Mouse (Mus musculus): Measurements from ENCODE around the gene Slc22a8.

Gene Slc22a8

DNA sequence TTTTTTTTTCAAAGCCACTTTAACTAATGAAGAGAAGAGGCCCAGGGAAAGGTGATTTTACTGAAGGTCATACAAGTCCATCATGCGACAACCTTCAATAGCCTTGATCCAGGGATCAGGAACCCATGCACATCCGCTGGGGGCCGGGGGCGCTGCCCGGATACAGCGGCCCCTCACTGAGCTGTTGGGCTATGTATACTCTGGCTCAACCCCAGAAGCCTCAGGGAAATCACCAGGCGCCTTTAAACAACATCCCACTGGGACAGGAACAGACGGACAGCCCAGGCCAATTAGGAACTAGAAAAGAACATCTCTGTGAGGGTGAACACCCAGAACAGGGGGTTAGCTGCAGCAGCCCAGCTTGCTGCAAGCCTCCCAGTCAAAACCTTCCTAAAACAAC, at the start of gene Slc22a8:
Gene Slc22a8 (plus strand): TSS at position 301 of the 400 bp plus-strand sequence.
- CTCF ChIA-PET: interaction anchor here in 2 of 4 experiments (1.0 kb wide), 2 partner anchors 13 to 69 kb away, joined by 3 read pairs; no protein-coding TSS in a partner anchor
- POLR2A ChIA-PET: interaction anchor here in 2 of 4 experiments (0.7 to 1.2 kb wide), 2 partner anchors 30 to 132 kb away, joined by 3 read pairs; partner anchors contain the start of gene Slc3a2 (in 1 of the 2)

DNA sequence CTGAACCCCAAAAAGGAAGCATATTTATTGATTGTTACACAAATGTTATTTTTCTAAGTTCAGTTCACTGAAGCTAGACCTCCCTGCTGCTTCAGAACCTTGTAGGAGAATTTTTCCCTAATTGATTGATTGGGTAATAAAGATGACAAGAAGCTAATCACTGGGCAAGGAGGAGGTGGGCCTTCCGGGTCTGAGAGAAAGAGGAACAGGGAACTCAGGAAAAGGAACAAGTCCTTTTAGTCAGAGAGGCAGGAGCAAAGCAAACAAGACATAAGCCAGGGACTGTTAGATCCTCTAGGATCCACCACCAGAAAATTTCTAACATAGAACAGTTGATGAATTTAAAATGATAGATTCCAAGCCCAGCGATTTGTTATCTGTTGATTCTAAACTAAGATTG, 32.2 kb upstream of the Slc22a8 start:
- POLR2A ChIA-PET: no interaction called here
- CTCF ChIA-PET: interaction anchor here in 2 of 4 experiments (0.5 to 0.7 kb wide), 3 partner anchors 52 to 924 kb away, joined by 3 read pairs; no protein-coding TSS in a partner anchor

DNA sequence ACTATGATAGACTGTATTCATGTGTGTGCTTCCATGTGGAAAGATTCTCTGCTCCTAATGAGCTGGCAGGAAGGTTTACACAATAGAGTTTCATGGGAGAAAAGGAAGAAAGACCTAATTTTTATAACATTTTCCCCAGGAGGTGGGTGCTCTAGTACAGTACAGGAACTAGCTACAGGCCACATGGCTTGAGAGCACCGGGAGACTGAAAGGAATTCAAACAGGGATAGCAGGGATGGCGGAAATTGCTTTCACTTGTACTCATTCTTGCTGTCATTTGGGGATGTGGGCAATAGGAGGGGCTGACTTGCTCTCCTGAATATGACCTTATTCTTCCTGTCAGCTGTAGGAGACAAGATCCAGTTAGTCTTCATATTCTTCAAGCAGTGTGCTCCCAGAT, 27.0 kb upstream of the Slc22a8 start:
- POLR2A ChIA-PET: interaction anchor here in 1 of 4 experiments (0.6 to 1.1 kb wide), 2 partner anchors 149 to 307 kb away, joined by 3 read pairs; no protein-coding TSS in a partner anchor
- CTCF ChIA-PET: interaction anchor here in 3 of 4 experiments (0.6 to 1.5 kb wide), 2 partner anchors 119 kb away, joined by 3 to 10 read pairs (median 4); no protein-coding TSS in a partner anchor

DNA sequence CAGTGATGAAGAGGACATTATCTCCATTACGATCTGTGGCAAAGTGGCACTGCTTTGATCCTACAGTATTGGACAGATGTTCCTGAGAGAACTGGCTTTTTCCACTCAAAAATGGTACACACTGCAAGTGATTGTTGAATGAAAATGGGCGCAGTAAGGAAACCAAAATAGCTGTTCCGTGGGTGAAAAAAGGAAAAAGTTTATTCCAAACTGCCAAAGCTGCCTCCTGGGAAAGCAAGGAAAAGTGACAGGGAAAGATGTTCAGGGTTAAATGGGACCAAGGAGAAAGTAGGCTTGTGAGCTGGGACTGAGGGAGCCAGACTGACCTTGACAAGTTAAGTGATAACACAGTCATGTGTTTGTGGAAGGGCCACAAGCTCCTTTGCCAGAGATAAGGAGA, 26.6 kb upstream of the Slc22a8 start:
- ChIA-PET CTCF (interaction anchor here in 3 of 4 experiments (0.6 to 1.5 kb wide), 3 partner anchors 14 to 119 kb away, joined by 3 to 10 read pairs (median 4); no protein-coding TSS in a partner anchor), POLR2A (interaction anchor here in 1 of 4 experiments (0.6 to 1.1 kb wide), 2 partner anchors 149 to 306 kb away, joined by 3 read pairs; no protein-coding TSS in a partner anchor)

GRCm38 (mm10) chr19:8565262-8565661, 25.8 kb upstream of the Slc22a8 start:
- ChIA-PET POLR2A (interaction anchor here in 1 of 4 experiments (1.7 kb wide), 1 partner anchor 139 kb away, joined by 7 read pairs; no protein-coding TSS in a partner anchor), CTCF (interaction anchor here in 2 of 4 experiments (1.1 to 1.5 kb wide), 2 partner anchors 13 to 118 kb away, joined by 3 to 4 read pairs; no protein-coding TSS in a partner anchor)

- CTCF ChIA-PET: interaction anchor here in 3 of 4 experiments (0.5 to 1.8 kb wide), 3 partner anchors 12 to 147 kb away, joined by 3 to 6 read pairs (median 3); no protein-coding TSS in a partner anchor
- POLR2A ChIA-PET: interaction anchor here in 3 of 4 experiments (0.6 to 1.7 kb wide), 4 partner anchors 10 to 157 kb away, joined by 3 to 7 read pairs (median 6); partner anchors contain the start of gene Slc3a2 (in 1 of the 3)
Measured at GRCm38 (mm10) chr19:8565985-8566384, 25.1 kb upstream of the Slc22a8 start.

GRCm38 (mm10) chr19:8567104-8567880, 23.8 kb upstream of the Slc22a8 start:
- CTCF ChIA-PET: interaction anchor here (0.7 to 1.8 kb wide), 14 partner anchors 11 to 971 kb away, joined by 3 to 17 read pairs (median 3); partner anchors contain the start of genes Chrm1 (in 1 of the 4) and Gng3 (in 1 of the 4)
- POLR2A ChIA-PET: interaction anchor here in 3 of 4 experiments (0.7 to 1.6 kb wide), 7 partner anchors 54 to 151 kb away, joined by 3 to 7 read pairs (median 4); no protein-coding TSS in a partner anchor

- ChIA-PET CTCF (interaction anchor here (0.6 to 2.6 kb wide), 16 partner anchors 9 to 599 kb away, joined by 3 to 21 read pairs (median 4); no protein-coding TSS in a partner anchor), POLR2A (interaction anchor here in 3 of 4 experiments (0.6 to 1.7 kb wide), 10 partner anchors 47 to 372 kb away, joined by 3 to 14 read pairs (median 3); partner anchors contain the start of gene Ubxn1 (in 1 of the 3))
Measured at GRCm38 (mm10) chr19:8569453-8569863, 21.6 kb upstream of the Slc22a8 start.

- CTCF ChIA-PET: interaction anchor here in 3 of 4 experiments (0.5 to 2.6 kb wide), 6 partner anchors 8 to 113 kb away, joined by 3 to 21 read pairs (median 12); no protein-coding TSS in a partner anchor
- POLR2A ChIA-PET: interaction anchor here in 2 of 4 experiments (0.6 to 1.7 kb wide), 4 partner anchors 132 to 153 kb away, joined by 3 to 4 read pairs (median 4); partner anchors contain the start of gene Slc3a2 (in 1 of the 2)
Measured at GRCm38 (mm10) chr19:8570341-8571040, 20.6 kb upstream of the Slc22a8 start.

GRCm38 (mm10) chr19:8571746-8572145, 19.3 kb upstream of the Slc22a8 start:
- POLR2A ChIA-PET: interaction anchor here in 1 of 4 experiments (0.6 kb wide), 1 partner anchor 473 kb away, joined by 5 read pairs; no protein-coding TSS in a partner anchor
- CTCF ChIA-PET: interaction anchor here in 2 of 4 experiments (0.7 to 1.6 kb wide), 2 partner anchors 111 to 189 kb away, joined by 4 to 7 read pairs; no protein-coding TSS in a partner anchor

DNA sequence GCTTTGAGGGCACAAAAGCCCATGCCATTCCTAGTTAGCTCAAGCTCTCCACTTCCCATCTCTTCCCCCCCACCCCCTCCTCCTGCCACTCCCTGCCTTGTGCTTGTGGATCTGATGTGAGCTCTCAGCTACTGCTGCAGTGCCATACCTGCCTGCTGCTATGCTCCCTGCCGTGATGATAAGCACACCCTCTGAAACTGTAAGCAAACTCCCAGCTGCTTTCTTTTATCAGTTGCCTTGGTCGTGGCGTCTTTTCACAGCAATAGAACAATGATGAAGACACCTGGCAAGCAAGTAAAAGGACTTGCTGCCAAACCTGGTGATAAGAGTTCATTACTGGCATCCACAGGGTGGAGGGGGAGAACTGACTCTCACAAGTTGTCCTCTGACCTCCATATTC, 18.6 kb upstream of the Slc22a8 start:
- ChIA-PET POLR2A (interaction anchor here in 1 of 4 experiments (0.6 to 2.6 kb wide), 3 partner anchors 106 to 474 kb away, joined by 5 to 8 read pairs (median 6); partner anchors contain the start of gene Slc3a2), CTCF (interaction anchor here in 2 of 4 experiments (0.7 to 1.6 kb wide), 4 partner anchors 17 to 111 kb away, joined by 3 to 7 read pairs (median 5); no protein-coding TSS in a partner anchor)

DNA sequence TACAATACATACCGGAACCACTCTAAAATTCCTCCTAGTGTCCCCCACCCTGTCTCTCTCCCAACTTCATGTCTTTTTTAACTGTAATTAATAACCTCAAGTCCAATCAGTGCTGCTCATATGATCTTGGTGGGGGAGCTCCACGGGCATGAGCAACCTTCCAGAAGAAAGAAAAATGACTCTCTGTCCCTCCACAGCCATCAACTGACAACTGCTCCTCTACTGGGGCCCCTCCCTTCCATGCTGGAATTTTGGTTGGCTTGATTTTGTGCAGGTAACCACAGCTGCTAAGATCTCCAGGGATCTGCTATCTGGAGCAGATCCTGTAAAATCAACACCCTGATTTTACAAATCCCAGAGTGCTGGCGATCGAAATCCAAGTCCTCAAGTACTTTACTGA, 13.6 kb upstream of the Slc22a8 start:
- ChIA-PET CTCF (interaction anchor here in 3 of 4 experiments (0.6 to 4.7 kb wide), 7 partner anchors 79 to 141 kb away, joined by 3 to 78 read pairs (median 14); partner anchors contain the start of gene Chrm1 (in 1 of the 3)), POLR2A (interaction anchor here in 2 of 4 experiments (0.5 to 3.0 kb wide), 4 partner anchors 136 to 146 kb away, joined by 4 to 18 read pairs (median 4); partner anchors contain the start of gene Slc3a2 (in 2 of the 2))

DNA sequence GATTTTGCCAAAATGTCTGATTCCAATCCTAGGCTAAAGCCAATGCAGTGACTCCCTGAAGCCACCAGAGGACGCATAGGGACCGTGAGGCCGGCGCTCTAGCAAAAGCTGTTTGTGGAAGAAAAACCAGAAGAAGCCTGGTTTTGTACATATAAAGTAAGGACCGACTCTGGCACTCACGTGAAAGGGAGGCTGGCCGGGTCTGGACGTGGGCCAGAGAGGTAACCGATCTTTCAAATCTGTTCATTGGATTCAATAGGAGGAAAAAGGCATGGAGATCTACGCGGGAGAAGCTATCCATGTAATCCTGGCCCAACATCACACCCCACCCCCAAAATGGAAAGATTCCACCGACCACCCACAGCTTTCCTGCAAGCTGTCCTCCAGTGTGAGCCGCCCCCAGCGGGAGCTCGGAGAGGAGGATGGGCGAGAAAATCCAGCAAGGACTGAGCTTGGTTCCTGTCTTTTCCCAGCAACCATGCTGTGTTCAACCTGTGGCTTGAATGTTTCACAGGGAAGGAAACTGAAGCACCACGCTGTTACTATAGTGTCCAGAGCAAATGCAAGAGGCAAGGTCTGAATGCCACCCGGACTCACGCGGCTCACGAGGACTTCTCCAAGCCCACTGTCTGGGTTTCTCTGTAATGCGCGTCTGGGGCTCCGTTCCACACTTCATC, 12.6 kb upstream of the Slc22a8 start:
- POLR2A ChIA-PET: interaction anchor here in 3 of 4 experiments (0.5 to 3.0 kb wide), 23 partner anchors 12 to 344 kb away, joined by 3 to 18 read pairs (median 4); partner anchors contain the start of genes Slc3a2 (in 3 of the 3) and Ttc9c (in 1 of the 3)
- CTCF ChIA-PET: interaction anchor here (0.6 to 4.7 kb wide), 49 partner anchors 9 to 961 kb away, joined by 3 to 78 read pairs (median 4); partner anchors contain the start of genes Chrm1 (in 1 of the 4) and Slc22a8 (in 1 of the 4)

GRCm38 (mm10) chr19:8578970-8579342, 12.1 kb upstream of the Slc22a8 start:
- ChIA-PET POLR2A (interaction anchor here (0.6 to 3.0 kb wide), 19 partner anchors 61 to 144 kb away, joined by 3 to 18 read pairs (median 4); partner anchors contain the start of gene Slc3a2 (in 3 of the 4)), CTCF (interaction anchor here (0.7 to 4.7 kb wide), 34 partner anchors 9 to 139 kb away, joined by 3 to 78 read pairs (median 4); partner anchors contain the start of gene Chrm1 (in 1 of the 4))

GRCm38 (mm10) chr19:8585298-8585697, 5.8 kb upstream of the Slc22a8 start:
- ChIA-PET CTCF (interaction anchor here in 1 of 4 experiments (0.7 kb wide), 1 partner anchor 19 kb away, joined by 3 read pairs; no protein-coding TSS in a partner anchor), POLR2A (interaction anchor here in 1 of 4 experiments (0.7 to 1.0 kb wide), 3 partner anchors 25 to 93 kb away, joined by 3 to 4 read pairs (median 3); no protein-coding TSS in a partner anchor)

DNA sequence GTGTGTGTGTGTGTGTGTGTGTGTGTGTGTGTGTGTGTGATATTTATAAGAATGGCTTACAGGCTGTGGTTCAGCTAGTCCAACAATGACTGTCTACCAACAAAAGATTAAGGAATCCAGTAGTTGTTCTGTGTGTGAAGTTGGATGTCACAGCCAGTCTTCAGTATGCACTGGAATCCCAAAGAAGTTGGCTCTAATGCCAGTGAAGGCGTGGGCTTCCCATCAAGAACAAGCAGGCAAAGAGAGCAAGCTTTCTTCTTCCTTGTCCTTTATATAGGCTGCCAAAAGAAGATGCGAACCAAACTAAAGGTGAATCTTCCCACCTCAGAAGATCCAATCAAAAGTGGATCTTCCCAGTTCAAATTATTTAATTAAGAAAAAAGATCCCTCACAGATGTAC, 5.2 kb upstream of the Slc22a8 start:
- CTCF ChIA-PET: interaction anchor here in 2 of 4 experiments (0.7 kb wide), 3 partner anchors 20 to 97 kb away, joined by 3 to 6 read pairs (median 3); no protein-coding TSS in a partner anchor
- POLR2A ChIA-PET: interaction anchor here in 2 of 4 experiments (0.6 to 0.7 kb wide), 3 partner anchors 45 to 1052 kb away, joined by 3 to 4 read pairs (median 4); no protein-coding TSS in a partner anchor

All from embryonic stem cell, embryonic (primary cell).